Mouse (Mus musculus) neural tube, embryonic 14.5 days (tissue): ENCODE results near the gene Gm13285. TPM values are rescaled to one million over a fixed set of nuclear protein-coding genes. Genes with fewer than 3 reads are reported as not detected.
"Not testable (repeated sequence)": the region's sequence is repeated elsewhere in the genome, so short reads cannot be mapped to it uniquely, and the experiment has no call there.

Experiments used
- ATAC-seq: fragments of 200-750 bp; cut with Nextera tagmentation; 2 replicates; pipeline ENCODE4 v1.8.0; 2017; ENCODE audit warnings: low read depth, mild to moderate bottlenecking, moderate TSS enrichment, moderate library complexity
- H3K27ac ChIP-seq: fragments of 300-500 bp; sonication (generic); 2 replicates; pipeline ENCODE4 v1.5.1; 2014; ENCODE audit warnings: low read depth, mild to moderate bottlenecking, control low read depth, low read length, moderate library complexity, mixed read lengths
- H3K27me3 ChIP-seq: fragments of 300-500 bp; sonication (generic); 2 replicates; pipeline ENCODE4 v1.6.1; 2014; ENCODE audit warnings: low read length; ENCODE audit not compliant: control insufficient read depth, insufficient read depth
- H3K36me3 ChIP-seq: fragments of 300-500 bp; sonication (generic); 2 replicates; pipeline ENCODE4 v1.6.1; 2014; ENCODE audit warnings: low read length, mixed read lengths; ENCODE audit not compliant: control insufficient read depth, insufficient read depth
- H3K4me1 ChIP-seq: fragments of 300-500 bp; sonication (generic); 2 replicates; pipeline ENCODE4 v1.6.1; 2014; ENCODE audit warnings: low read length; ENCODE audit not compliant: control insufficient read depth, insufficient read depth
- H3K4me2 ChIP-seq: fragments of 300-500 bp; sonication (generic); 2 replicates; pipeline ENCODE4 v1.6.1; 2014; ENCODE audit warnings: mild to moderate bottlenecking, low read depth, low read length, control low read depth
- H3K4me3 ChIP-seq: fragments of 300-500 bp; sonication (generic); 2 replicates; pipeline ENCODE4 v1.5.1; 2014; ENCODE audit warnings: low read depth, low read length, control low read depth, mixed read lengths
- H3K9ac ChIP-seq: fragments of 300-500 bp; sonication (generic); replicated peaks from 2 replicates; pipeline ENCODE4 v1.6.1; 2014; ENCODE audit warnings: low read depth, mild to moderate bottlenecking, control low read depth, low read length, mixed read lengths
- H3K9me3 ChIP-seq: fragments of 300-500 bp; sonication (generic); 2 replicates; pipeline ENCODE4 v1.6.1; 2016; ENCODE audit warnings: low read length; ENCODE audit not compliant: control insufficient read depth
- WGBS: fragments of 180-500 bp; shearing (Covaris S2); extraction: QIAGEN DNeasy Blood & Tissue Kit; methylation state at CpG from one replicate; pipeline ENCODE4 v1.1.7; 2014; 5-methylcytosine and 5-hydroxymethylcytosine counted together
- polyA plus RNA-seq: library from polyadenylated mRNA; unstranded; fragments of >200 nt; fragmentation: Nextera tagmentation; extraction: Ambion mirVana; gene quantifications from 2 replicates; pipeline ENCODE4 v1.2.1, GENCODE M21; 2014

Gm13285 gene
- polyA plus RNA-seq, 1 experiment from 2014 or later: not detected

- H3K27me3 ChIP-seq: no peaks in the 10 kb centered on the region
- no peak overlapping the region for H3K9ac ChIP-seq
- H3K4me2 ChIP-seq: no peak overlapping the region
- no peaks in the 10 kb centered on the region for H3K36me3 ChIP-seq
- H3K9me3 ChIP-seq: no peaks in the 10 kb centered on the region
- no peak for ATAC-seq
- no peaks in the 10 kb centered on the region for H3K4me1 ChIP-seq
- no peak overlapping the region for H3K27ac ChIP-seq
- 34% methylated on average over 4 of the region's 4 CpGs for WGBS
- no peak overlapping the region for H3K4me3 ChIP-seq
Observed at GRCm38 (mm10) chr4:88822995-88823394, 23.5 kb downstream of the Gm13285 start.

DNA sequence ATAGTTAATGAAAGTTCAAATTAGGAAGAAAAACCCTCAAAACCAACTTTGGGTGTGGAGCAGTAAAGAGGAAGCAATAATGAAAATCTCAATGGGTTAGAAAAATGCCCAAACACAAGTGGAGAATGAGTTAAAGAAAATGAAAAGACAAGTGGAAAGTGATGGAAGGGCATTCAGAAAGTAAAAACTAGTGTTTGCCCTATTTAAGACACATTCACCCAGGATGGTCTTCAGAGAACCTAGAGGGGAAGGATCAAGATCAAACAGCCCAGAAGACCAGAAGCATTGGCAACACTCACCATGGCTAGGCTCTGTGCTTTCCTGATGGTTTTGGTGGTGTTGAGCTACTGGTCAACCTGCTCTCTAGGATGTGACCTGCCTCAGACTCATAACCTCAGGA is 27.7 kb downstream of the Gm13285 start, which contains the start of gene Ifna6:
Gene Ifna6 (plus strand): TSS at position 301 of the 400 bp plus-strand sequence.
- ATAC-seq, H3K4me3 ChIP-seq, H3K27ac ChIP-seq, H3K9me3 ChIP-seq, H3K36me3 ChIP-seq, H3K4me2 ChIP-seq, H3K27me3 ChIP-seq, H3K9ac ChIP-seq, H3K4me1 ChIP-seq: not testable (repeated sequence)

GRCm38 (mm10) chr4:88830523-88830922 is 31.1 kb downstream of the Gm13285 start:
- Histone ChIP-seq H3K4me1 (no peaks in the 10 kb centered on the region), H3K9ac (no peak overlapping the region), H3K36me3 (no peaks in the 10 kb centered on the region), H3K9me3 (no peaks in the 10 kb centered on the region), H3K27me3 (no peaks in the 10 kb centered on the region), H3K4me3 (no peak overlapping the region), H3K27ac (no peak overlapping the region), H3K4me2 (no peak overlapping the region)
- WGBS: 29% methylated on average over 4 of the region's 4 CpGs
- ATAC-seq: no peak

DNA sequence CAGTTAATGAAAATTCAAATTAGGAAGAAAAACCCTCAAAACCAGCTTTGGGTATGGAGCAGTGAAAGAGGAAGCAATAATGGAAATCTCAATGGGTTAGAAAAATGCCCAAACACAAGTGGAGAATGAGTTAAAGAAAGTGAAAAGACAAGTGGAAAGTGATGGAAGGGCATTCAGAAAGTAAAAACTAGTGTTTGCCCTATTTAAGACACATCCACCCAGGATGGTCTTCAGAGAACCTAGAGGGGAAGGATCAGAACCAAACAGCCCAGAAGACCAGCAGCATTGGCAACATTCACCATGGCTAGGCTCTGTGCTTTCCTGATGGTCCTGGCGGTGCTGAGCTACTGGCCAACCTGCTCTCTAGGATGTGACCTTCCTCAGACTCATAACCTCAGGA is 35.8 kb downstream of the Gm13285 start, which contains the start of gene Ifna5:
Gene Ifna5 (plus strand): TSS at position 301 of the 400 bp plus-strand sequence.
- H3K4me1 ChIP-seq, H3K27ac ChIP-seq, H3K4me2 ChIP-seq, H3K36me3 ChIP-seq, H3K4me3 ChIP-seq, H3K9me3 ChIP-seq, H3K27me3 ChIP-seq, ATAC-seq, H3K9ac ChIP-seq: not testable (repeated sequence)
- WGBS: 92% methylated on average over 1 of the region's 1 CpGs

DNA sequence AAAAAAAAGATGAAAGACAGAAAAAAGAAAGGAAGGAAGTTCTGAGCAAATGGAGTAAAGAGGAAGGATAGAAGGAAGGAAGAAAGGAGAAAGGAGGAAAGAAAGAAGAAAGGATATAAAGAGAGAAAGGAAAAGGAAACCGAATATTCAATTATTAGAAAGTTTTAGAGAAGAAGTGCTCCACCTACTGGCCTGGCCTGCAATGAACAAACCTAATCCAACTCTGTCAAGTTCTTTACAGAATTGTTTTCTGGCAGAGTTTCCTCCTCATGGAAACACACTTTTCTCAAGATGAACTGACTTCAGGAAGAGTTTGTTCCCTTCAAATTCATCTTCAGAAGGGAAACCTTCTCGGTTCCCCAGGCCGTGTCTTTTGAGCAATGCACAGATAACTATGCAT is 39.4 kb downstream of the Gm13285 start:
- Histone ChIP-seq H3K27ac (no peak overlapping the region), H3K27me3 (no peaks in the 10 kb centered on the region), H3K4me2 (no peak overlapping the region), H3K9ac (no peak overlapping the region), H3K4me1 (no peaks in the 10 kb centered on the region), H3K36me3 (no peaks in the 10 kb centered on the region), H3K9me3 (no peaks in the 10 kb centered on the region), H3K4me3 (no peak overlapping the region)
- 45% methylated on average over 3 of the region's 3 CpGs for WGBS
- no peak for ATAC-seq

- WGBS: 79% methylated on average over 3 of the region's 3 CpGs
- H3K4me1 ChIP-seq: no peaks in the 10 kb centered on the region
- H3K9me3 ChIP-seq: no peaks in the 10 kb centered on the region
- H3K4me2 ChIP-seq: no peak overlapping the region
- no peak for ATAC-seq
- H3K4me3 ChIP-seq: no peak overlapping the region
- H3K36me3 ChIP-seq: no peaks in the 10 kb centered on the region
- no peak overlapping the region for H3K9ac ChIP-seq
- no peak overlapping the region for H3K27ac ChIP-seq
- H3K27me3 ChIP-seq: no peaks in the 10 kb centered on the region
Observed at GRCm38 (mm10) chr4:88840058-88840457, 40.6 kb downstream of the Gm13285 start.

GRCm38 (mm10) chr4:88841438-88841911 is 42.0 kb downstream of the Gm13285 start, which contains the start of gene Ifna4:
Ifna4 (plus strand) TSS chr4:88841861.
- H3K36me3 ChIP-seq: no peaks in the 10 kb centered on the region
- no peaks in the 10 kb centered on the region for H3K27me3 ChIP-seq
- H3K9ac ChIP-seq: no peak within 1 kb of the TSS
- no peaks in the 10 kb centered on the region for H3K4me1 ChIP-seq
- no peak within 1 kb of the TSS for H3K27ac ChIP-seq
- H3K4me3 ChIP-seq: no peak within 1 kb of the TSS
- no peak within 1 kb of the TSS for H3K4me2 ChIP-seq
- 48% methylated on average over 2 of the region's 2 CpGs for WGBS
- ATAC-seq: no peak
- no peaks in the 10 kb centered on the region for H3K9me3 ChIP-seq

DNA sequence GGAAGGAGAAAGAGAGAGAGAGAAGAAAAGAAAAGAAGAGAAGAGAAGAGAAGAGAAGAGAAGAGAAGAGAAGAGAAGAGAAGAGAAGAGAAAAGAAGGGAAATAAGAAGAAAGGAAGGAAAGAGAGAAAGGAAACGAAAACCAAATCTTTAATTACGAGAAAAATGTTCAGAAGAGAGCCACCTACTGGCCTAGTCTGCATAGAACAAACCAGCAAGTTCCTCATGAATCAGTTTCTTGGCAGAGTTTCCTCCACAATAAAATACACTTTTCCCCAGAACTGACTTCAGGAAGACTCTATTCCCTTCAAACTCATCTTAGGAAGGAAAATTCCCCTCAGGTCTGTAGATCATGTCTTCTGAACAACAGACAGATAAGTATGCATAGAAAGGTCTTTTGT is 45.9 kb downstream of the Gm13285 start:
- no peak for ATAC-seq
- Histone ChIP-seq H3K9ac (no peak overlapping the region), H3K36me3 (no peaks in the 10 kb centered on the region), H3K27ac (no peak overlapping the region), H3K27me3 (no peaks in the 10 kb centered on the region), H3K9me3 (no peaks in the 10 kb centered on the region), H3K4me3 (no peak overlapping the region), H3K4me1 (no peaks in the 10 kb centered on the region), H3K4me2 (no peak overlapping the region)
- 60% methylated on average over 2 of the region's 2 CpGs for WGBS

- WGBS: 68% methylated on average over 1 of the region's 1 CpGs
- no peak within 1 kb of the TSS for H3K27ac ChIP-seq
- no peak for ATAC-seq
Observed at GRCm38 (mm10) chr4:88849698-88850097, 50.2 kb downstream of the Gm13285 start, which contains the start of gene Ifna1. Ifna1 (plus strand) TSS chr4:88850087.

More at GRCm38 (mm10) chr4:88849698-88850097, 50.2 kb downstream of the Gm13285 start, which contains the start of gene Ifna1:
- H3K9ac ChIP-seq: no peak within 1 kb of the TSS
- no peaks in the 10 kb centered on the region for H3K27me3 ChIP-seq
- no peak within 1 kb of the TSS for H3K4me2 ChIP-seq
- H3K4me3 ChIP-seq: no peak within 1 kb of the TSS
- no peaks in the 10 kb centered on the region for H3K4me1 ChIP-seq
- H3K36me3 ChIP-seq: no peaks in the 10 kb centered on the region
- no peaks in the 10 kb centered on the region for H3K9me3 ChIP-seq
